Mouse (Mus musculus) embryonic facial prominence, embryonic 15.5 days (tissue): Measurements from ENCODE around the gene 1810037I17Rik. TPM values are rescaled to one million over a fixed set of nuclear protein-coding genes. Genes with fewer than 3 reads are reported as not detected.
A peak's percentile ranks its signal among the peaks of the same experiment; 100 is the strongest.

Experiments
- ATAC-seq: fragments of 200-750 bp; cut with Nextera tagmentation; 2 replicates; pipeline ENCODE4 v1.8.0; 2017; ENCODE audit warnings: low read depth, moderate TSS enrichment; ENCODE audit not compliant: insufficient number of reproducible peaks, low FRiP score, low TSS enrichment
- H3K27ac ChIP-seq: fragments of 300-500 bp; sonication (generic); replicated peaks from 2 replicates; pipeline ENCODE4 v1.5.1; 2015; ENCODE audit warnings: mild to moderate bottlenecking, inconsistent platforms
- H3K27me3 ChIP-seq: fragments of 300-500 bp; sonication (generic); 2 replicates; pipeline ENCODE4 v1.6.1; 2015; ENCODE audit warnings: inconsistent platforms
- H3K36me3 ChIP-seq: fragments of 300-500 bp; sonication (generic); 2 replicates; pipeline ENCODE4 v1.6.1; 2015; ENCODE audit warnings: mild to moderate bottlenecking, inconsistent platforms
- H3K4me1 ChIP-seq: fragments of 300-500 bp; sonication (generic); 2 replicates; pipeline ENCODE4 v1.6.1; 2015; ENCODE audit warnings: inconsistent platforms
- H3K4me2 ChIP-seq: fragments of 300-500 bp; sonication (generic); replicated peaks from 2 replicates; pipeline ENCODE4 v1.6.1; 2015; ENCODE audit warnings: mild to moderate bottlenecking, inconsistent platforms
- H3K4me3 ChIP-seq: fragments of 300-500 bp; sonication (generic); replicated peaks from 2 replicates; pipeline ENCODE4 v1.5.1; 2015; ENCODE audit warnings: mild to moderate bottlenecking, inconsistent platforms
- H3K9ac ChIP-seq: fragments of 300-500 bp; sonication (generic); 2 replicates; pipeline ENCODE4 v1.6.1; 2015; ENCODE audit warnings: inconsistent platforms
- H3K9me3 ChIP-seq: fragments of 300-500 bp; sonication (generic); replicated peaks from 2 replicates; pipeline ENCODE4 v1.6.1; 2016; ENCODE audit warnings: inconsistent platforms
- WGBS: fragments of 180-500 bp; shearing (Covaris S2); methylation state at CpG from one replicate; pipeline ENCODE4 v1.1.7; 2015; 5-methylcytosine and 5-hydroxymethylcytosine counted together
- polyA plus RNA-seq: library from polyadenylated mRNA; unstranded; fragments of >200 nt; fragmentation: Nextera tagmentation; extraction: Ambion mirVana; gene quantifications from 2 replicates; pipeline ENCODE4 v1.2.1, GENCODE M21; 2015

Gene 1810037I17Rik
- 114 and 117 TPM in 2 replicates for polyA plus RNA-seq

DNA sequence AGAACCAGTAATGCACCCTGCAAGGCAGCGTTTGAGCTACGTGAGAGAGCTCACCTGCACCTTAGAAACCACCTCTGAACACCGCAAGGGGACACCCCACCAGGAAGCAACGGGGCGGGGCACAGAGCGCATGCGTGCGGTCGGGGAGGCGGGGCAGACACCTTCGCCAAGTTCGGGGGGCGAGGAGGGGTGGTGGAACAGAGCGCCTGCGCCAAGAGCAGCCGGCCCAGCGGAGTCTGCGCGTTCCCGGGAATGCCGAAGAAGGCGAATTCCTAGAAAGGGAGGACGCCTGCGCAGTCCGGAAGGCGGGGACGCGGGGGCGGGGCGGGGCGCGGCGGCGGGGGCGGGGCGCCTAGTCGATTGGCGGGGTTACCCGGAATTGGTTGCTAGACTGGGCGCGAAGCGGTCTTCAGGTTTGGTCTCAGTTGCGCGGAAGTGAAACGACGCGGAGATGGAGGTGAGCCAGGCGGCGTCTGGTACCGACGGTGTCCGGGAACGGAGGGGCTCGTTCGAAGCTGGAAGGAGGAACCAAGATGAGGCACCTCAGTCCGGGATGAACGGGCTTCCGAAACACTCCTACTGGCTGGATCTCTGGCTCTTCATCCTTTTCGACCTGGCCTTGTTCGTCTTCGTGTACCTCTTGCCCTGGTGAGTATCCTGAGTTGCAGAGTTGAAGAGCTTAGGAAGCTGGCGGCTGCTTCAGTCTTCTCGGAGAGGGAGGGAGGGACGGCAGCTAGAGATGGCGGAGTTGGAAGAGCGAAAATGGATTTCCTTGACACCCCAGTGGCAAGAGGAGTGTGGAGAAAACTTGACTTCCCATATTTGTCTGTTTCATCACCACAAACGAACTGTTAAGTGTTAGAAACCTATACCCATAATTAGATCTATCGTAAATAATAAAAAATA lies at the start of gene 1810037I17Rik:
1810037I17Rik (plus strand) TSS at position 195 of the 906 bp plus-strand sequence.
- Histone ChIP-seq H3K9me3 (no peaks in the 10 kb centered on the region), H3K9ac (peak within 1 kb of the TSS; percentile 60), H3K4me3 (peak within 1 kb of the TSS; percentile 61), H3K4me2 (peak within 1 kb of the TSS; percentile 54), H3K27me3 (no peaks in the 10 kb centered on the region), H3K27ac (peak within 1 kb of the TSS; percentile 88), H3K36me3 (0 out of 2 replicates have a peak, but pooled peaks cover 5% of the 10 kb centered on the region), H3K4me1 (peaks cover 6% of the 10 kb centered on the region; the same call in 1 of the 2 replicates)
- under 1% methylated on average over 68 of the region's 68 CpGs for WGBS
- ATAC-seq: peak; percentile 99

DNA sequence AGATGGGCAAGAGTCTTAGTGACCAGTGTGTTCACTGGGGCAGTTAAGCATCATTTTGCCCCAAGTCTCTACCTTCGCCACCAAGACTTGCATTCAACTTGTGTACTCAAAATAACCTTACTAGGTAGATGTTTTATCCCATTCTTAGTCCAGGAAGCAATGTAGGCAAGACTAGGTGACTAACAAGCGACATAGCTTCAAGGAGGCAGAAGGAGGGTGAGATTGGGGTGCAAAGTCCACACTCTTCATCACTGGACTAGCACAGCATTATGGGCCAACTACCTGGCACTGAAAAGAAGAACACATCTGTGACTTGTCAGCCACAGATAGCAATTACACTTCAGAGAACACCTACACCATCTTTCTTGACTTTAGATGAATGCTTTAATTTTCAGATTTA lies 47.1 kb upstream of the 1810037I17Rik start:
- no peak overlapping the region for H3K4me3 ChIP-seq
- no peak overlapping the region for H3K27ac ChIP-seq
- no peaks in the 10 kb centered on the region for H3K36me3 ChIP-seq
- no peak for ATAC-seq
- no peaks in the 10 kb centered on the region for H3K9me3 ChIP-seq
- no peak overlapping the region for H3K4me2 ChIP-seq
- WGBS: 88% methylated on average over 2 of the region's 2 CpGs
- H3K4me1 ChIP-seq: no peaks in the 10 kb centered on the region
- no peak overlapping the region for H3K9ac ChIP-seq
- no peaks in the 10 kb centered on the region for H3K27me3 ChIP-seq

DNA sequence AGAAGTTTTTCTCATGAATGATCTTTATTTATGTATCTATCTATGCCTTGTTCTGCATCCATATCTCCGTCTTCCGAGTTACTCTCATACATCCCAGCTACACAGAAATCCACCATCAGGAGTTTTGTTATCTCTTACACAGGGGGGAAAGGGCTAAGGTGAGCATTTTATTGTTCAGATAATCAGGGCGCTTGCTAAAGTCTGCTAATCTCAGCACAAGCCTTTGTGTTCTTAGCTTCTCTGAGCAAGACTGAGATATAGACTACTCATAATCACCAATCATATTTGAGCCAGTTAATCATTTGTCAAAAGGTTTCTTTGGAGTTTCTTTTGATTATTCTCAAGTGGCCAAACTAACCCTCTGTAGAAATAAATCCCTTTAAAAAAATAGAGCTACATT lies 46.5 kb upstream of the 1810037I17Rik start:
- no peak overlapping the region for H3K27ac ChIP-seq
- no peaks in the 10 kb centered on the region for H3K27me3 ChIP-seq
- no peaks in the 10 kb centered on the region for H3K36me3 ChIP-seq
- 95% methylated on average over 3 of the region's 3 CpGs for WGBS
- H3K9ac ChIP-seq: no peak overlapping the region
- H3K4me2 ChIP-seq: no peak overlapping the region
- no peak for ATAC-seq
- H3K4me1 ChIP-seq: no peaks in the 10 kb centered on the region
- no peaks in the 10 kb centered on the region for H3K9me3 ChIP-seq
- no peak overlapping the region for H3K4me3 ChIP-seq

DNA sequence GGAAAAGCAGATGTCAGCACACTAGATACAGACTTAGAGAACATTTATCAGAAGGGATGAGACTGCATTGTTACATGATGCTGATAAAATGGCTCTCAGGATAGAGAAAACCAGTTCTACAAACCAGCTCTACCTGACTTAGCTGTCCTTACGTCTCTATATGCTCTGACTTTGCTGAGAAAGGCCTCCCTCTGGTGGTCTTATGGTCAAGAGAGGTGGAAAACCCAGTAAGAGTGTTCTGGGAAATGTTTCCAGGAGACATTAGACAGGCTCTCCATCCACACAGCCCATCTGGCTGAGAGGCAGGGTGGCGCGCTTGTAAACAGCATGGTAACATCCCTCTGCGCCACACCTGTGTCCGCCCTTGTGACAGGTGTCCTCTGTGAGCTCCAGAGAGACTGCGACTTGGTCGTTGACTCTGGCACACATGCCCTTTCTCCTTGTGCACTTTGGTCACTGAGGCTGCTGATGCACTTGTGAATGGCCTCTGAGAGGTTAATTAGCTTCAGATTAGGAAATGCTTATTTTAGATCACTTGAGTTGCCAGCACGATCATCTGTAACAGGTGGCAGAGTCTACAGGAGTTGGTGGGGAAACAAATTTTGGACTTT lies 45.2 kb upstream of the 1810037I17Rik start:
- H3K36me3 ChIP-seq: no peaks in the 10 kb centered on the region
- no peak overlapping the region for H3K4me2 ChIP-seq
- H3K27ac ChIP-seq: no peak overlapping the region
- H3K27me3 ChIP-seq: no peaks in the 10 kb centered on the region
- ATAC-seq: no peak
- no peaks in the 10 kb centered on the region for H3K9me3 ChIP-seq
- no peaks in the 10 kb centered on the region for H3K4me1 ChIP-seq
- WGBS: 81% methylated on average over 8 of the region's 8 CpGs
- H3K9ac ChIP-seq: no peak overlapping the region
- no peak overlapping the region for H3K4me3 ChIP-seq

DNA sequence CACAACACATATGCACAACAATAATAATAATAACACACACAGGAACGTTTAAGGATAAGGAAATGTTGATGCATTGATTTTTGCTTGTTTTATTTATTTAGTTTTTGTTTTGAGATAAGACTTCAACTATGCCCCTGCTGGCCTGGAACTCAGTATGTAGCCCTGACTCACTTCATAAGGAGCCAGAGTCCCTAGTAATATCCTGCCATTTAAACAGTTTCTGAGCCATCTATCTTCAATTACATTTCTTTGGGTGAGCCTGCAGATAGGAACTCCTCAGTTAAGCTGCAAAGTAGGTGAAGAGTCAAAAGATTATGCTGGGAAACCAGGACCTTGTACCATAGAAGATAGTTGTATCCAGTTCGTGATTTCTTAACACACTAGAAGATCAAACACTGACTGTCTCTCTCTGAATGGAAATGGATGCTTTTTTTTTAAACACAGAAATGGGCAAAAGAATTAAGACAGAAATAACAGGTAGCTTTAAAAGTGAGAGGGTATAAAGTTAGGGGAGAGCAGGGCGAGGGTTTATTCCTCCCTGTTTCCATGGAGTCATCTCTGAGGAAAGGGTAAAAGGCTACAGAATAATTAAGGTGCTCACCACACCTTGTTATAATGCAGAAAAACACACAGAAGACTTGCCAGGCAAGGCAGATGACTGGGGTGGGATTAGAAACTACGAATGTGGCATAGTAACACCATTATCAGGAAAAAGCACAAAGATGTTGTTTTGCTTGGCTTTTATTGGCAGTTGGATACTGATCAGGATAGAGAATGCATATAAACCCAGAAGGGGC lies 36.3 kb upstream of the 1810037I17Rik start:
- WGBS: 76% methylated on average over 4 of the region's 4 CpGs
- Histone ChIP-seq H3K27ac (no peak overlapping the region), H3K9ac (no peak overlapping the region), H3K27me3 (no peaks in the 10 kb centered on the region), H3K9me3 (no peaks in the 10 kb centered on the region), H3K4me3 (no peak overlapping the region), H3K4me2 (no peak overlapping the region), H3K36me3 (no peaks in the 10 kb centered on the region), H3K4me1 (no peaks in the 10 kb centered on the region)
- no peak for ATAC-seq

DNA sequence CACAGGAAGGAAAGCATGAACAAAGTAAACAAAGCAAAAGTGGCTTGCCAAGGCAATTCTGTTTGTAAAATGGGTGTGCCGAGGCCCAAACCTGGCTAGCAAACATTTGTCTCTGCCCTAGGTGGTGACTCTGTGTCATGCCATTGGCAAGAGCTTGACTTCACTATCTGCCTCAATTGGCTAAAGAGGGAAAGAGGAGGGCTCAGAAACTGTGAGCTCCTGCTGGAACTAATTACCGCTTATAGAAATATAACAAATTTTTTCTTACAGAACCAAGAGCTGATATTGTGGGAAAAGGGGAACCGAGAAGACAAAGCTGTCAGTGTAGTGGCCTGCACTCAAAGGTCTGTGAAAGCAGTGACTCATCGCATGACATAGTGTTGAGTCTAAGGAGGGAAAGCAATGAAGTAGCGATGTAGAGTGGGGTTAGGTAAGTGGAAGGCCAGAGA lies 35.6 kb upstream of the 1810037I17Rik start:
- H3K9me3 ChIP-seq: no peaks in the 10 kb centered on the region
- H3K27ac ChIP-seq: no peak overlapping the region
- H3K4me3 ChIP-seq: no peak overlapping the region
- no peaks in the 10 kb centered on the region for H3K27me3 ChIP-seq
- H3K4me2 ChIP-seq: no peak overlapping the region
- H3K36me3 ChIP-seq: no peaks in the 10 kb centered on the region
- no peak overlapping the region for H3K9ac ChIP-seq
- ATAC-seq: no peak
- H3K4me1 ChIP-seq: no peaks in the 10 kb centered on the region
- 68% methylated on average over 5 of the region's 5 CpGs for WGBS

DNA sequence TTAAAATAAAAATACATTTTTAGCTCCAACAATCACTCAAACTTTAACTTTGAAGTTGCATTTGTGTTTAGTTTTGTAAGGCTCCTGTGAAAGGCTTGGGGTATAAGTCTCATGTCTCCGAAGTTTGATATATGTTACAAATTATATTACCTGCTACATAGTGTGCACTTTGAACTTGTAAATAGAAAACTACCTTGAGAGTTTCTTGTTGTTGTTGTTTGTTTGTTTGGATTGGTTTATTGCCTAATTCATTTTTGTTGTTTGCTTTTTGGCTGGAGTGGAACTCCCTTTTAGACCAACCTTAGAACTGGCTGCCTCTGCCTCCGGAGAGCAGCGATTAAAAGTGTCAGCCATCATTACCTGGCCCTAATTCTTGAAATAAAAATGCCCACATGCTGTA lies 29.2 kb upstream of the 1810037I17Rik start, which contains the start of gene Fabp2:
Fabp2 (plus strand) TSS at position 301 of the 400 bp plus-strand sequence.
- Histone ChIP-seq H3K4me3 (no peak within 1 kb of the TSS), H3K27me3 (no peaks in the 10 kb centered on the region), H3K4me2 (no peak within 1 kb of the TSS), H3K36me3 (no peaks in the 10 kb centered on the region), H3K9ac (no peak within 1 kb of the TSS), H3K9me3 (no peaks in the 10 kb centered on the region), H3K27ac (no peak within 1 kb of the TSS), H3K4me1 (no peaks in the 10 kb centered on the region)
- 89% methylated on average over 3 of the region's 3 CpGs for WGBS
- ATAC-seq: no peak

DNA sequence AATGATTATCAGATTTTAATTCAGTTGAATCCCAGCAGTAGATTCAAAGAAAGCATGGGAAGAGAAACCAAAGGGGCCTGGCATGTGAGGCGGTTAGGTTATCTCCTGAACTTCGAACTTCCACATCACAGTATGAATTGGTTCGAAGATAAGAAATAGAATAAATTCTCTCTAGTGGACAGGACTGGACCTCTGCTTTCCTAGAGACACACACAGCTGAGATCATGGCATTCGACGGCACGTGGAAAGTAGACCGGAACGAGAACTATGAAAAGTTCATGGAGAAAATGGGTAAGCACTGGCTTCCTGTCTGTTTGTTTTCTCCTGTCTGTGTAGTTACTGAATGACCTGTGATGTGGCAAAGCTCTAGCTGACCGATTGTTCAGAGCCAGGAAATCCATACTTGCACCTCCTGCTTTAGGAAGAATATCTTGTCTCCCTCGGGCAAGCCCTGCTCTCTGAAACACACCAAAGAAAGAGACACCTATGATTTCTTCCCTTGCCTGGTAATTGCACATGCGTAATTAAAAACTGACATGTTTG lies 28.7 kb upstream of the 1810037I17Rik start:
- H3K9ac ChIP-seq: no peak overlapping the region

DNA sequence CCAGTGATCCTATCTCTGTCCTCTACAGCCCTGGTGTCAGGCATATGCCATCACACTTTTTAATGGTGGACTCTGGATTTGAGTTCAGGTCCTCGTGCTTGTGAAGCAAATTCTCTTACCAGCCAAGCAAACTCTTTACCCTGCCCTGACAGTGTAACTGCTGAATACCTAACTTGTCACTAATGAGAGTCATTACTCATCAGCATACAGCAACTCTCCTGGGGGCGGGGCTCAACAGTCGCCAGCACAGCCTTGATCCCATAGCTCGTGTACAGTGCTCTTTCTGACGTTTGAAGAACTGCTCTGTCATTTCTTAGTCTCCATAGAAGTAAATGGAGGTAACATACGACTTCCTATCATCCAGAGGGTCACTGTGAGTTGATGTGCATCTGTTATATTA lies 25.7 kb upstream of the 1810037I17Rik start:
- no peaks in the 10 kb centered on the region for H3K36me3 ChIP-seq
- H3K4me1 ChIP-seq: no peaks in the 10 kb centered on the region
- H3K27ac ChIP-seq: no peak overlapping the region
- no peaks in the 10 kb centered on the region for H3K27me3 ChIP-seq
- H3K4me3 ChIP-seq: no peak overlapping the region
- 58% methylated on average over 6 of the region's 6 CpGs for WGBS
- H3K9ac ChIP-seq: no peak overlapping the region
- no peak for ATAC-seq
- H3K9me3 ChIP-seq: no peaks in the 10 kb centered on the region
- no peak overlapping the region for H3K4me2 ChIP-seq

More for the DNA sequence above, 28.7 kb upstream of the 1810037I17Rik start:
- no peak for ATAC-seq
- no peaks in the 10 kb centered on the region for H3K4me1 ChIP-seq
- no peaks in the 10 kb centered on the region for H3K27me3 ChIP-seq
- H3K9me3 ChIP-seq: no peaks in the 10 kb centered on the region
- H3K4me3 ChIP-seq: no peak overlapping the region
- 80% methylated on average over 11 of the region's 11 CpGs for WGBS
- H3K27ac ChIP-seq: no peak overlapping the region
- no peak overlapping the region for H3K4me2 ChIP-seq
- H3K36me3 ChIP-seq: no peaks in the 10 kb centered on the region

DNA sequence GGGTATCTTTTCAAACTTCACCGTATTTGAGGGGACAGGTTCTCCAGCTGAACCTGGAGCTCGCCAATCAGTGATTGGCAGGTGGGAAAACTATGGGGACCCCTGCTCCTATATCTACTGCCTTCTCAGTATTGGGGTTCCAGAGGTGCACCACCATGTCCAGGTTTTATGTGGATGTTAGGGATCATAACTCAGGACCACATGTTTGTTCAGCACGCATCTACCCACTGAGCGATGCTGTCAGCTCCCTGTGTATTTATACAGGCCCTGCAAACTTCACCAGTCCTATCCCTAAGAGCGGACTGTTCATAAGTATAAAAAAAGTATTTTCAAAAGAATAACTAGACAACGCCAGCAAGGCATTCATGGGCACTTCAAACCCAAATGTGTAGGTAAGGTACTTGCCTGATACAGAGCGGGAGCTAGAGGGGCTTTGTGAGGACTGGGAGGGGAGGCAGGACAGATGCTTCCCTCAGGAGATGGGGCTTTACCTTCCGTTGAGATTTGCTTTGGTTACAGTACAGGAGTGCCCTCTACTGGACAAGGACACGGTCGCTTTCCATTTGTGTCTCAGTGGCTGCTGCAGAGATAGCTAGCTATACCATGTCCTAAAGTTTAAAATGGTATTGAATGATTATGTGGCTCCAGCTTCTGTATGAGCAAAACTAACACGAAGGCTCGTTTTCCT lies 20.1 kb upstream of the 1810037I17Rik start:
- 0 out of 2 replicates have a peak, but pooled peaks cover 4% of the 10 kb centered on the region for H3K4me1 ChIP-seq
- H3K36me3 ChIP-seq: no peaks in the 10 kb centered on the region
- WGBS: 41% methylated on average over 12 of the region's 12 CpGs
- H3K9me3 ChIP-seq: no peaks in the 10 kb centered on the region
- no peaks in the 10 kb centered on the region for H3K27me3 ChIP-seq
- no peak overlapping the region for H3K4me3 ChIP-seq
- no peak for ATAC-seq
- H3K9ac ChIP-seq: no peak overlapping the region
- H3K27ac ChIP-seq: no peak overlapping the region
- H3K4me2 ChIP-seq: no peak overlapping the region
